Mouse (Mus musculus): ENCODE data around the gene Gm13691.
"Not testable (repeated sequence)": the region's sequence is repeated elsewhere in the genome, so short reads cannot be mapped to it uniquely, and the experiment has no call there.

DNA sequence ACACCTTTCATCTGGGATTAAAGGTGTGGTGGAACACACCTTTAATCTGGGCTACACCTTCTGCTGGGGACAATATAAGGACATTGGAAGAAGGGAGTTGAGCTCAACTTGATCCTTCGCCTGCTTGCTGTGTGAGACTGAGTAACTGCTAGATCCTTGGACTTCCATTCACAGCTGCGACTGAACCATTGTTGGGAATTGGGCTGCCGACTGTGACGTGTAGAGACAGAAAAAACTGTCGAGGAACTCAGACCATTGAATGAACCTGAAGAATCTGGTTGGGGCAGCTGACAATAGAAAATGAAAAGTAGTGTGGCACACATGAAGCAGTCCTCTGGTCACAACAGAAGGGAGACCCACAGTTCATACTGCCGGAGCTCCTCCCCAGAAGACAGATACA, 35.0 kb upstream of the Gm13691 start, which contains the start of gene Gm13698:
- not testable (repeated sequence) for TF ChIP-seq EP300, CTCF (IDR thresholded peaks at IDR 0.05; ENCODE audit: low read depth)

Measured in liver, embryonic 14.5 days (tissue).